ENCODE assay signal across 36 mouse cellular contexts in the genomic region with DNA sequence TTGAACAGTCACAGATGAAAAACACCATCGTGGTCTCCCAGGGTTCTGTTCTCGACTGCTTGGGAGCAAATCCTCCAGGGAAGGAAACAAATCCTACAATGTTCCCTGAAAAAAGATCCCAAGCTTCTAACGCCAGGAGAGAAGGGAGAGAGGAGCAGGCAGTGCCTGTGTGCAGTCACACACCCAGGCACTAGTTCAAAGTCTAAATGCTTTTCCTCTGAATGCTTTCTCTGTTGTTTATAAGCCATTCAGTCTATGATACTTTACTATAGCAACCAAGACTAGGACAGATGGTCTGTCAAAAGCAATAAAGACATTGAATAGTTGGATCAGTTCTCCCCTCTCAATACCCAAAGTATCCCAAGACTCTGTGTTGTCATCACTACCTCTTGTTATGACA. TPM values are rescaled to one million over a fixed set of nuclear protein-coding genes. Genes with fewer than 3 reads are reported as not detected.
DNase-seq lines count a peak whose midpoint lies in the region; ATAC-seq and TF ChIP-seq lines count a peak whose summit lies in the region.
"Had no signal": no experiment of that assay in that cellular context is flagged by ENCODE, and none has a peak within 500 bp of the region (broad histone marks: within the 10 kb centered on the region; RNA-seq: fewer than 3 reads in every experiment).

No protein-coding gene starts in this region.

- WGBS in intestine, embryonic 16.5 days, result 68% methylated on average over 3 of the region's 3 CpGs
- WGBS in intestine, embryonic 15.5 days, result 71% methylated on average over 3 of the region's 3 CpGs
- 59% methylated on average over 3 of the region's 3 CpGs for WGBS in intestine, postnatal 0 days
- WGBS in hindbrain, embryonic 12.5 days, result 75% methylated on average over 3 of the region's 3 CpGs

- no peaks in the 10 kb centered on the region for H3K4me1 ChIP-seq in intestine, embryonic 16.5 days (ENCODE audit: control insufficient read depth, insufficient read depth, low read length)
- H3K4me1 ChIP-seq in intestine, embryonic 15.5 days (replicated peaks), result no peaks in the 10 kb centered on the region
- no peaks in the 10 kb centered on the region for H3K4me1 ChIP-seq in intestine, postnatal 0 days (replicated peaks; ENCODE audit: control insufficient read depth, insufficient read depth, low read length)
- H3K4me1 ChIP-seq in hindbrain, embryonic 12.5 days, result no peaks in the 10 kb centered on the region
- H3K4me1 ChIP-seq: forebrain, embryonic 12.5 days; forebrain, embryonic 15.5 days; hindbrain, embryonic 13.5 days had no signal

- H3K9ac ChIP-seq in intestine, embryonic 16.5 days (ENCODE audit: low read depth, low read length), result no peak overlapping the region
- H3K9ac ChIP-seq in intestine, embryonic 15.5 days, result no peak overlapping the region
- H3K9ac ChIP-seq in intestine, postnatal 0 days (ENCODE audit: low read depth, low read length), result no peak overlapping the region
- H3K9ac ChIP-seq in hindbrain, embryonic 12.5 days, result no peak overlapping the region
- H3K9ac ChIP-seq: forebrain, embryonic 12.5 days; forebrain, embryonic 15.5 days; hindbrain, embryonic 13.5 days had no signal

- DNase-seq in layer of hippocampus, adult 2 months (ENCODE audit: low spot score in 2 of 2), result no peak
- DNase-seq in layer of hippocampus, adult 11-12 months (ENCODE audit: low spot score), result no peak
- DNase-seq: adrenal gland, adult 2 months; adrenal gland, postnatal 14 days; B cell, adult 2 months; cerebellum, adult 11-12 months; cerebellum, adult 8-10 months; cerebellum, postnatal 10 days; cerebellum, postnatal 36 days; embryo, embryonic 11 days; gastrocnemius, adult 2 months; gastrocnemius, postnatal 14 days; heart, adult 11 months; kidney, adult 11 months had no signal

- no peaks in the 10 kb centered on the region for H3K27me3 ChIP-seq in intestine, embryonic 16.5 days (replicated peaks; ENCODE audit: control insufficient read depth, insufficient read depth, low read length)
- H3K27me3 ChIP-seq in intestine, embryonic 15.5 days (replicated peaks), result no peaks in the 10 kb centered on the region
- H3K27me3 ChIP-seq in intestine, postnatal 0 days (replicated peaks; ENCODE audit: control insufficient read depth, insufficient read depth, low read length), result no peaks in the 10 kb centered on the region
- H3K27me3 ChIP-seq in hindbrain, embryonic 12.5 days, result no peaks in the 10 kb centered on the region
- H3K27me3 ChIP-seq: CH12.LX; forebrain, embryonic 12.5 days; forebrain, embryonic 15.5 days; hindbrain, embryonic 13.5 days; Patski had no signal

- no peaks in the 10 kb centered on the region for H3K9me3 ChIP-seq in intestine, embryonic 16.5 days (ENCODE audit: control insufficient read depth, low read length)
- no peaks in the 10 kb centered on the region for H3K9me3 ChIP-seq in intestine, embryonic 15.5 days
- H3K9me3 ChIP-seq in intestine, postnatal 0 days (ENCODE audit: control insufficient read depth), result no peaks in the 10 kb centered on the region
- 0 out of 2 replicates have a peak, but pooled peaks cover 4% of the 10 kb centered on the region for H3K9me3 ChIP-seq in hindbrain, embryonic 12.5 days (replicated peaks)
- H3K9me3 ChIP-seq: forebrain, embryonic 15.5 days had no signal

- H3K36me3 ChIP-seq in intestine, embryonic 16.5 days (ENCODE audit: control insufficient read depth, insufficient read depth, low read length), result no peaks in the 10 kb centered on the region
- no peaks in the 10 kb centered on the region for H3K36me3 ChIP-seq in intestine, embryonic 15.5 days
- H3K36me3 ChIP-seq in intestine, postnatal 0 days (ENCODE audit: control insufficient read depth, insufficient read depth), result no peaks in the 10 kb centered on the region
- no peaks in the 10 kb centered on the region for H3K36me3 ChIP-seq in hindbrain, embryonic 12.5 days
- H3K36me3 ChIP-seq: forebrain, embryonic 12.5 days; forebrain, embryonic 15.5 days; G1E; hindbrain, embryonic 13.5 days had no signal

- peak; percentile 50; the same call in 1 of the 2 replicates for ATAC-seq in intestine, embryonic 16.5 days
- no peak for ATAC-seq in intestine, embryonic 15.5 days
- ATAC-seq in intestine, postnatal 0 days, result peak; percentile 81
- no peak for ATAC-seq in hindbrain, embryonic 12.5 days (ENCODE audit: low FRiP score)
- ATAC-seq: forebrain, embryonic 15.5 days; hindbrain, embryonic 16.5 days; Patski had no signal

- H3K4me3 ChIP-seq in intestine, embryonic 16.5 days (ENCODE audit: low read length), result no peak overlapping the region
- H3K4me3 ChIP-seq in intestine, embryonic 15.5 days (replicated peaks), result no peak overlapping the region
- H3K4me3 ChIP-seq in layer of hippocampus, adult 2 months, result no peak overlapping the region
- H3K4me3 ChIP-seq in intestine, postnatal 0 days (ENCODE audit: low read depth, low read length), result no peak overlapping the region
- no peak overlapping the region for H3K4me3 ChIP-seq in hindbrain, embryonic 12.5 days
- H3K4me3 ChIP-seq: forebrain, embryonic 12.5 days; forebrain, embryonic 15.5 days; gastrocnemius, adult 2 months; hindbrain, embryonic 13.5 days had no signal

- H3K4me2 ChIP-seq in intestine, embryonic 16.5 days (ENCODE audit: low read depth, low read length), result no peak overlapping the region
- no peak overlapping the region for H3K4me2 ChIP-seq in intestine, embryonic 15.5 days (replicated peaks)
- H3K4me2 ChIP-seq in intestine, postnatal 0 days (replicated peaks; ENCODE audit: low read depth), result no peak overlapping the region
- no peak overlapping the region for H3K4me2 ChIP-seq in hindbrain, embryonic 12.5 days (replicated peaks)
- H3K4me2 ChIP-seq: forebrain, embryonic 12.5 days; forebrain, embryonic 15.5 days; heart, embryonic 11.5 days; hindbrain, embryonic 13.5 days had no signal

- H3K27ac ChIP-seq in intestine, embryonic 16.5 days (ENCODE audit: low read length), result no peak overlapping the region
- H3K27ac ChIP-seq in intestine, embryonic 15.5 days, result no peak overlapping the region
- H3K27ac ChIP-seq in layer of hippocampus, adult 2 months, result peak overlapping the region; percentile 59
- H3K27ac ChIP-seq in intestine, postnatal 0 days (ENCODE audit: low read depth, low read length), result 0 out of 2 replicates have a peak overlapping the region, but pooled peaks have one; percentile 35
- H3K27ac ChIP-seq in hindbrain, embryonic 12.5 days, result no peak overlapping the region
- H3K27ac ChIP-seq: forebrain, embryonic 12.5 days; forebrain, embryonic 15.5 days; gastrocnemius, adult 2 months; hindbrain, embryonic 13.5 days had no signal

- TF ChIP-seq CTCF in layer of hippocampus, adult 2 months (conservative IDR thresholded peaks at IDR 0.05), result 0 out of 2 replicates have a peak, but pooled peaks have one; percentile 8
- no peak for TF ChIP-seq CTCF in intestine, postnatal 0 days (IDR thresholded peaks at IDR 0.05; ENCODE audit: low read depth)

RNA-seq across cellular contexts. Expression of gene Dmp1, which starts 15.1 kb away (rescaled TPM):
- 0.66 and 0.77 TPM in 2 replicates for polyA plus RNA-seq in intestine, embryonic 16.5 days (2015; fragmentation: Nextera tagmentation; extraction: Ambion mirVana)
- 0.61 and 0.72 TPM in 2 replicates for polyA plus RNA-seq in intestine, embryonic 15.5 days (2015; fragmentation: Nextera tagmentation; extraction: Ambion mirVana)
- total RNA-seq in layer of hippocampus, adult 2 months (2021), result 1 to 10 TPM; 4.4 to 5.2 TPM
- polyA plus RNA-seq in intestine, postnatal 0 days (2015; fragmentation: Nextera tagmentation; extraction: Ambion mirVana), result 0.30 and 0.34 TPM in 2 replicates
- 0.50 and 0.93 TPM in 2 replicates for polyA plus RNA-seq in hindbrain, embryonic 12.5 days (2016; fragmentation: Nextera tagmentation; extraction: Ambion mirVana)
- total RNA-seq: adrenal gland, postnatal 14 days; heart, adult 8-10 months; heart, postnatal 25 days had no signal
- polyA plus RNA-seq: adrenal gland, adult 2 months; G1E; heart, embryonic 11.5 days; heart, embryonic 14.5 days; Patski had no signal

RNA-seq across cellular contexts. Expression of gene Dspp, which starts 16.8 kb away (rescaled TPM):
- not detected in 2 replicates for polyA plus RNA-seq in intestine, embryonic 16.5 days (2015; fragmentation: Nextera tagmentation; extraction: Ambion mirVana)
- polyA plus RNA-seq in intestine, embryonic 15.5 days (2015; fragmentation: Nextera tagmentation; extraction: Ambion mirVana), result not detected in 2 replicates
- not detected for total RNA-seq in layer of hippocampus, adult 2 months (2021)
- not detected in 2 replicates for polyA plus RNA-seq in intestine, postnatal 0 days (2015; fragmentation: Nextera tagmentation; extraction: Ambion mirVana)
- polyA plus RNA-seq in hindbrain, embryonic 12.5 days (2016; fragmentation: Nextera tagmentation; extraction: Ambion mirVana), result not detected in 2 replicates
- total RNA-seq: adrenal gland, adult 2 months; adrenal gland, postnatal 14 days; adrenal gland, postnatal 4 days; CH12.LX; gastrocnemius, adult 2 months; gastrocnemius, postnatal 14 days; gastrocnemius, postnatal 4 days; heart, adult 8-10 months; heart, postnatal 25 days; hematopoietic stem cell, adult 5-6 weeks had no signal
- polyA plus RNA-seq: adrenal gland, adult 2 months; brain, embryonic 14.5 days; embryonic facial prominence, embryonic 11.5 days; embryonic facial prominence, embryonic 14.5 days; forebrain, embryonic 12.5 days; G1E; heart, embryonic 11.5 days; heart, embryonic 14.5 days; heart, postnatal 0 days; hindbrain, embryonic 13.5 days; hindbrain, embryonic 16.5 days; Patski had no signal

Comparison
In these comparisons a context has a peak if more than half of its experiments do, and no peak if none do; other contexts are left out.
1. ATAC-seq: peak in intestine, embryonic 16.5 days (single experiment) and intestine, postnatal 0 days (single experiment); none in intestine, embryonic 15.5 days (single experiment) and hindbrain, embryonic 12.5 days (single experiment).
2. H3K27ac ChIP-seq: peak in layer of hippocampus, adult 2 months (single experiment) and intestine, postnatal 0 days (single experiment); none in intestine, embryonic 16.5 days (single experiment), intestine, embryonic 15.5 days (single experiment) and hindbrain, embryonic 12.5 days (single experiment).